Mouse (Mus musculus) bone marrow, adult 2 months (tissue): ENCODE results near the gene Olfr543.

Source experiments
- CTCF ChIP-seq: fragments of 200-500 bp; IDR thresholded peaks from 2 replicates; pipeline ENCODE4 v1.5.1; 2011; ENCODE audit warnings: low read length, control low read depth; ENCODE audit not compliant: control insufficient read depth, insufficient read depth
- POLR2A ChIP-seq: fragments of 200-500 bp; IDR thresholded peaks from 2 replicates; pipeline ENCODE4 v1.6.1; 2011; ENCODE audit warnings: low read depth, mild to moderate bottlenecking, control low read depth, low read length, borderline replicate concordance; ENCODE audit not compliant: control insufficient read depth

DNA sequence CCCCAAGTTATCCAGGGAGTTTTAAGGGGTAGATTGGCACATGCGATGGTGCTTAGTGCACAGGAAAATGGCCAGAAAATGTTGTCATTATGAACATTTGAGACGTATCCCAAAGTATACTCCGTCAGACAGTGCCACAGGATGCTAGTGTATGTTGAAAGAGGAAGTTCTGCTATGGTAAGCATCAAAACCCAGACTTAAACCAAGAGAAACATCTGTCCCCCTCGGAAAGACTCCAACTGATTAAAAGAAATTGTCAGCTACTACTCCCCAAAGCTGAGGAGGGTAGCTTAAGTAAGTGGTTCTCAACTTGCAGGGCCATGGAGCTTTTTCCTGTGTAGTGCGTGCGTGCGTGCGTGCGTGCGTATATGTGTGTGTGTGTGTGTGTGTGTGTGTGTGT lies 30.4 kb upstream of the Olfr543 start:
- TF ChIP-seq POLR2A = no peak
- TF ChIP-seq CTCF = no peak
